Mouse (Mus musculus) ES-Bruce4 (cell line): ENCODE measurements around the gene Coq4. TPM values are rescaled to one million over a fixed set of nuclear protein-coding genes. Genes with fewer than 3 reads are reported as not detected.

ENCODE experiments used
- H3K27ac ChIP-seq: 2 replicates; pipeline ENCODE4 v1.5.1; 2012; ENCODE audit warnings: low read length, inconsistent platforms; ENCODE audit not compliant: insufficient read depth
- H3K27me3 ChIP-seq: 2 replicates; pipeline ENCODE4 v1.6.1; 2012; ENCODE audit warnings: mild to moderate bottlenecking, low read length, inconsistent platforms; ENCODE audit not compliant: control insufficient read depth, poor library complexity, insufficient read depth, severe bottlenecking
- H3K36me3 ChIP-seq: 2 replicates; pipeline ENCODE4 v1.6.1; 2012; ENCODE audit warnings: inconsistent platforms, mild to moderate bottlenecking, low read length, moderate library complexity; ENCODE audit not compliant: control insufficient read depth, poor library complexity, insufficient read depth, severe bottlenecking
- H3K4me1 ChIP-seq: one replicate; pipeline ENCODE4 v1.8.1; 2011; ENCODE audit warnings: low read length; ENCODE audit not compliant: control insufficient read depth, insufficient read depth
- H3K4me3 ChIP-seq: 2 replicates; pipeline ENCODE4 v1.5.1; 2011; ENCODE audit warnings: low read depth, mild to moderate bottlenecking, low read length
- H3K9ac ChIP-seq: 2 replicates; pipeline ENCODE4 v1.6.1; 2012; ENCODE audit warnings: low read depth, mild to moderate bottlenecking, inconsistent platforms; ENCODE audit not compliant: poor library complexity, severe bottlenecking
- H3K9me3 ChIP-seq: replicated peaks from 2 replicates; pipeline ENCODE4 v1.6.1; 2012; ENCODE audit warnings: mild to moderate bottlenecking, low read length, inconsistent platforms; ENCODE audit not compliant: control insufficient read depth, poor library complexity, insufficient read depth, severe bottlenecking
- CTCF ChIP-seq: IDR thresholded peaks from one replicate; pipeline ENCODE4 v1.8.1; 2011; ENCODE audit warnings: low read depth, low read length
- EP300 ChIP-seq: IDR thresholded peaks from 2 replicates; pipeline ENCODE4 v1.6.1; 2011; ENCODE audit warnings: low read depth, low read length; ENCODE audit not compliant: insufficient read depth
- POLR2A ChIP-seq: IDR thresholded peaks from one replicate; pipeline ENCODE4 v1.8.1; 2011; ENCODE audit warnings: low read length; ENCODE audit not compliant: insufficient read depth
- polyA plus RNA-seq: library from polyadenylated mRNA; stranded (reverse); fragments of >200 nt; gene quantifications from 2 replicates; pipeline ENCODE4 v1.2.4, GENCODE M21; 2011; ENCODE audit warnings: low read depth; ENCODE audit not compliant: missing spikeins, insufficient read depth, insufficient read length

Gene Coq4
- polyA plus RNA-seq, 1 experiment, result 8.5 TPM

GRCm38 (mm10) chr2:29826318-29826925 is 39.1 kb downstream of the Coq4 start:
- H3K27ac ChIP-seq, result peak overlapping the region; percentile 73
- TF ChIP-seq EP300 (no peak), POLR2A (no peak), CTCF (no peak)
- peak overlapping the region; percentile 60 for H3K9ac ChIP-seq
- H3K36me3 ChIP-seq, result no peaks in the 10 kb centered on the region
- H3K4me3 ChIP-seq, result peak overlapping the region; percentile 100
- no peaks in the 10 kb centered on the region for H3K9me3 ChIP-seq
- no peaks in the 10 kb centered on the region for H3K27me3 ChIP-seq
- no peaks in the 10 kb centered on the region for H3K4me1 ChIP-seq

DNA sequence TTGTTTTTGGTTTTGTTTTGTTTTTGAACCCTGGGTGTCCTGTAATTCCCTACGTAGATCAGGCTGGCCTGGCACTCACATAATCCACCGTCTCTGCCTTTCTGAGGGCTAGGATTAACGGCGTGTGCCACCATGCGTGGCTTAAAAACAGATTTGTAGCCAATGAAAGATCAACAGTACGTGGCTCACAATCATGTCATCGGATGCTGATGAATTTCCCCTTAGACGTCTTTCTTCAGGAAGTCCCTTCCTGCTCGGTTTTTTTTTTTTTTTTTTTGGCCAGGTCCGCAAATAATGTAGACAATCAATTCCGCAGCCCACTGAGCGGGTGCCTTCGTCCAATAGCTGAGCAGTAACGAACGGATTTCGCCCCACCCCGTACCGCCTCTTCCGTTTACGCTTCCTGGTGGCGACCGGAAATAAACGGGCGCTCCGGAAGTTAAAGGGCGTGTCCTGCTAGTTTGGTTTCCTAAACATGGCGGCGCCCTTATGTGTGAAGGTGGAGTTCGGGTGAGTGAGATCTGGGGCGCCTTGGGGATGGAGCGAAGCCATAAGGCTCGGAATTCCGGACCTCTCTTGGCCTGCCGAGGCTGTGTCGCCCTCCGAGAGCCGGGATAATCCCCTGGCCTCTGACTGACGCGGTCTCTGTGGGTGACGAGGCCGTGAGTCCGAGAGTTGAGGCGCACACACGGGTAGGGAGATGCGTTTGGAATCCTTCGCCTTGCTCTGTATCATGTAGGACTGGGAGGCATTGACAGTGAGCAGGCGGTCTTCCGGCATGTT is 39.8 kb downstream of the Coq4 start:
- no peak for TF ChIP-seq POLR2A
- TF ChIP-seq EP300, result no peak
- no peak for TF ChIP-seq CTCF
- Histone ChIP-seq H3K9ac (peak overlapping the region; percentile 60), H3K9me3 (no peaks in the 10 kb centered on the region), H3K4me1 (no peaks in the 10 kb centered on the region), H3K36me3 (no peaks in the 10 kb centered on the region), H3K27ac (peak overlapping the region; percentile 73), H3K27me3 (no peaks in the 10 kb centered on the region), H3K4me3 (peak overlapping the region; percentile 100)

DNA sequence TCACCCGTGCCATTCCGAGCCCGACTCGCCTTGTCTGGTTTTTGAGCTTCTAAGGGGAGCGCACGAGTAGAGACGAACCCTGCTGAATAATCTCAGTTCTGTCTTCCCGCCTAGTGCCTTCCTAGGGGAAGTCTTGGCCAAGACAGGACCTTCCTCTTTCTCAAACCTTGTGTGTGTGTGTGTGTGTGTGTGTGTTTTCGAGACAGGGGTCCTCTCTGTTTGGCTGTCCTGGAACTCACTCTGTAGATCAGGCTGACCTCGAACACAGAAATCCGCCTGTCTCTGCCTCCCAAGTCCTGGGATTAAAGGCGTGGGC is 40.4 kb downstream of the Coq4 start:
- Histone ChIP-seq H3K4me1 (no peaks in the 10 kb centered on the region), H3K36me3 (no peaks in the 10 kb centered on the region), H3K27ac (no peak overlapping the region), H3K9ac (peak overlapping the region; percentile 60), H3K9me3 (no peaks in the 10 kb centered on the region), H3K27me3 (no peaks in the 10 kb centered on the region), H3K4me3 (peak overlapping the region; percentile 95)
- TF ChIP-seq POLR2A (no peak), CTCF (no peak), EP300 (no peak)

GRCm38 (mm10) chr2:29831106-29831505 is 43.8 kb downstream of the Coq4 start:
- no peak overlapping the region for H3K27ac ChIP-seq
- H3K9ac ChIP-seq, result no peak overlapping the region
- no peak overlapping the region for H3K4me3 ChIP-seq
- no peaks in the 10 kb centered on the region for H3K36me3 ChIP-seq
- no peaks in the 10 kb centered on the region for H3K27me3 ChIP-seq
- no peak for TF ChIP-seq POLR2A
- TF ChIP-seq CTCF, result no peak
- no peak for TF ChIP-seq EP300
- peaks cover 3% of the 10 kb centered on the region for H3K4me1 ChIP-seq
- H3K9me3 ChIP-seq, result no peaks in the 10 kb centered on the region

- H3K27ac ChIP-seq, result no peak overlapping the region
- peaks cover 3% of the 10 kb centered on the region for H3K4me1 ChIP-seq
- no peaks in the 10 kb centered on the region for H3K27me3 ChIP-seq
- H3K4me3 ChIP-seq, result no peak overlapping the region
- TF ChIP-seq EP300, result no peak
- TF ChIP-seq POLR2A, result no peak
- TF ChIP-seq CTCF, result no peak
- H3K9ac ChIP-seq, result no peak overlapping the region; the same call in 1 of the 2 replicates
- H3K9me3 ChIP-seq, result no peaks in the 10 kb centered on the region
- H3K36me3 ChIP-seq, result no peaks in the 10 kb centered on the region
These were observed 46.5 kb downstream of the Coq4 start for GRCm38 (mm10) chr2:29833796-29834195.

GRCm38 (mm10) chr2:29835391-29835899 is 48.2 kb downstream of the Coq4 start:
- TF ChIP-seq EP300, result peak; percentile 66
- no peak for TF ChIP-seq POLR2A
- no peak overlapping the region for H3K4me3 ChIP-seq

More at GRCm38 (mm10) chr2:29835391-29835899, 48.2 kb downstream of the Coq4 start:
- Histone ChIP-seq H3K4me1 (peaks cover 7% of the 10 kb centered on the region), H3K27ac (peak overlapping the region; percentile 70), H3K36me3 (no peaks in the 10 kb centered on the region), H3K27me3 (no peaks in the 10 kb centered on the region), H3K9ac (no peak overlapping the region), H3K9me3 (no peaks in the 10 kb centered on the region)
